Mouse (Mus musculus) spleen, adult 2 months (tissue): ENCODE results near the gene Dusp18.

Source experiments
- CTCF ChIP-seq: fragments of 200-500 bp; IDR thresholded peaks from 2 replicates; pipeline ENCODE4 v1.5.1; 2011; ENCODE audit warnings: mild to moderate bottlenecking, inconsistent platforms; ENCODE audit not compliant: insufficient read depth, insufficient read length, insufficient replicate concordance; ENCODE audit errors: extremely low read depth
- POLR2A ChIP-seq: fragments of 200-500 bp; IDR thresholded peaks from 2 replicates; pipeline ENCODE4 v1.6.1; 2011; ENCODE audit warnings: low read depth, low read length, inconsistent platforms

DNA sequence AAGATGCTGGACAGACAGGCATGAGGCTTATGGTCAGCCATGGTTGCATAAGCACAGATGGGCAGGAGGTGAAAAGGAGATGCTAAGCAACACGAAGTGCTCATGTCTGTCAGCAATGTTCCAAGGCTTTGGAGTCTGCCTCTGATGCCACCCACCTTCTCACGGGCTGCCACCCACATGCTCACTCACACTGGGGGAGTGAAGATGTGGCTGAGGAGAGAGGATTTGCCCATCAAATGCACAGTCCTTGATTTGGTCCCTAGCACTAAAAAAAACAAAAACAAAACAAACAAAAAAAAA, 44.8 kb upstream of the Dusp18 start:
- no peak for TF ChIP-seq CTCF
- no peak for TF ChIP-seq POLR2A
